In genomic region chr12:81807529-81807837, GRCm38 (mm10) we compare ENCODE assay signal across 8 mouse cellular contexts. TPM values are rescaled to one million over a fixed set of nuclear protein-coding genes. Genes with fewer than 3 reads are reported as not detected.
DNase-seq lines count a peak whose midpoint lies in the region; ATAC-seq and TF ChIP-seq lines count a peak whose summit lies in the region.

No protein-coding gene starts in this region.

- no peak for DNase-seq in gastrocnemius, adult 2 months
- DNase-seq in gastrocnemius, adult 18-20 months (ENCODE audit: low spot score) = no peak
- no peak for DNase-seq in thymus, adult 2 months
- DNase-seq in thymus, postnatal 36 days = no peak
- no peak for DNase-seq in liver, embryonic 14.5 days (ENCODE audit: low read depth in 3 of 3, low spot score in 3 of 3)
- DNase-seq in frontal cortex, postnatal 10 days (ENCODE audit: low spot score in 2 of 2) = no peak
- DNase-seq in gastrocnemius, postnatal 14 days = no peak
- no peak for DNase-seq in right cerebral cortex, postnatal 36 days (ENCODE audit: low spot score in 2 of 2)

- H3K4me2 ChIP-seq in liver, embryonic 14.5 days (ENCODE audit: low read depth) = peak overlapping the region; percentile 61

- no peak for TF ChIP-seq EP300 in liver, embryonic 14.5 days (IDR thresholded peaks at IDR 0.05; ENCODE audit: low read depth)

- WGBS in thymus, adult 2 months = 12% methylated on average over 7 of the region's 7 CpGs
- WGBS in liver, embryonic 14.5 days (ENCODE audit: insufficient replicate concordance) = 5% methylated on average over 7 of the region's 7 CpGs

- no peak for TF ChIP-seq POLR2A in thymus, adult 2 months (IDR thresholded peaks at IDR 0.05; ENCODE audit: control insufficient read depth, extremely low read depth, insufficient read depth, low read length, poor library complexity)

- no peak for TF ChIP-seq CTCF in gastrocnemius, adult 2 months (IDR thresholded peaks at IDR 0.05)
- no peak for TF ChIP-seq CTCF in thymus, adult 2 months (IDR thresholded peaks at IDR 0.05; ENCODE audit: borderline replicate concordance, control insufficient read depth, extremely low read depth, insufficient read depth, low read length, poor library complexity)
- TF ChIP-seq CTCF in liver, embryonic 14.5 days (IDR thresholded peaks at IDR 0.05; ENCODE audit: low read depth) = no peak

- no peaks in the 10 kb centered on the region for H3K36me3 ChIP-seq in thymus, adult 2 months (ENCODE audit: control insufficient read depth, insufficient read depth, low read length)
- no peaks in the 10 kb centered on the region for H3K36me3 ChIP-seq in liver, embryonic 14.5 days (replicated peaks; ENCODE audit: control insufficient read depth, insufficient read depth, low read depth)

- intact Hi-C loops in gastrocnemius, adult 2 months (cut with DNase I) = no loop called here
- intact Hi-C loops in gastrocnemius, postnatal 14 days (cut with DNase I; ENCODE audit: low total_unique reads) = no loop called here

- no peak overlapping the region for H3K9ac ChIP-seq in liver, embryonic 14.5 days (replicated peaks)

- ATAC-seq in liver, embryonic 14.5 days (ENCODE audit: insufficient read depth) = no peak

- H3K27ac ChIP-seq in gastrocnemius, adult 2 months = peak overlapping the region; percentile 48
- H3K27ac ChIP-seq in thymus, adult 2 months (ENCODE audit: control insufficient read depth, insufficient read depth, low read length) = no peak overlapping the region
- no peak overlapping the region for H3K27ac ChIP-seq in liver, embryonic 14.5 days

- H3K9me3 ChIP-seq in liver, embryonic 14.5 days (ENCODE audit: control insufficient read depth, low read length) = no peaks in the 10 kb centered on the region

- H3K4me3 ChIP-seq in gastrocnemius, adult 2 months = peak overlapping the region; percentile 63
- H3K4me3 ChIP-seq in thymus, adult 2 months (ENCODE audit: control insufficient read depth, insufficient read depth, low read length) = peak overlapping the region; percentile 41
- 0 out of 4 replicates have a peak overlapping the region, but pooled peaks of 1 of the 2 experiments have one; percentile 13 for H3K4me3 ChIP-seq in liver, embryonic 14.5 days (ENCODE audit: insufficient read depth in 1 of 2, low read depth in 2 of 2, low read length in 2 of 2)

- peaks cover 16% of the 10 kb centered on the region for H3K4me1 ChIP-seq in thymus, adult 2 months (replicated peaks; ENCODE audit: control insufficient read depth, insufficient read depth, low read length)
- H3K4me1 ChIP-seq in liver, embryonic 14.5 days (replicated peaks; ENCODE audit: control insufficient read depth in 2 of 2, insufficient read depth in 2 of 2, low read length in 1 of 2) = peaks cover 4 to 9% of the 10 kb centered on the region in 2 experiments; a peak in 3 of 4 replicates

- no peaks in the 10 kb centered on the region for H3K27me3 ChIP-seq in thymus, adult 2 months (ENCODE audit: control insufficient read depth, insufficient read depth, low read length)
- no peaks in the 10 kb centered on the region for H3K27me3 ChIP-seq in liver, embryonic 14.5 days (ENCODE audit: control insufficient read depth, insufficient read depth, low read length)

RNA-seq across cellular contexts. Expression of gene Map3k9, which starts 26.5 kb away (rescaled TPM):
- total RNA-seq in gastrocnemius, adult 2 months (2021) = under 1 TPM; 0.08 to 0.10 TPM
- under 1 TPM; 0.07 to 0.14 TPM for total RNA-seq in gastrocnemius, adult 18-20 months (2021)
- polyA plus RNA-seq in thymus, adult 2 months (2012; rRNA removed) = 0.97 and 1.1 TPM in 2 replicates
- 0.02 and 0.03 TPM in 2 replicates for polyA plus RNA-seq in liver, embryonic 14.5 days (2012; rRNA removed)
- polyA plus RNA-seq in liver, embryonic 14.5 days (2014; fragmentation: Nextera tagmentation; extraction: Ambion mirVana) = 0.04 and 0.06 TPM in 2 replicates
- under 1 TPM in 1 of 2 experiments, not detected in 1; 0.11 TPM for total RNA-seq in gastrocnemius, postnatal 14 days (2021)

RNA-seq across cellular contexts. Expression of gene Pcnx, which starts 52.3 kb away (rescaled TPM):
- 10 to 100 TPM; 50.3 to 51.3 TPM for total RNA-seq in gastrocnemius, adult 2 months (2021)
- 10 to 100 TPM; 45.3 to 52.3 TPM for total RNA-seq in gastrocnemius, adult 18-20 months (2021)
- polyA plus RNA-seq in thymus, adult 2 months (2012; rRNA removed) = 49.0 and 56.8 TPM in 2 replicates
- polyA plus RNA-seq in liver, embryonic 14.5 days (2012; rRNA removed) = 1.5 and 2.4 TPM in 2 replicates
- polyA plus RNA-seq in liver, embryonic 14.5 days (2014; fragmentation: Nextera tagmentation; extraction: Ambion mirVana) = 0.71 and 1.2 TPM in 2 replicates
- 10 to 100 TPM; 36.0 to 37.4 TPM for total RNA-seq in gastrocnemius, postnatal 14 days (2021)
